Mouse (Mus musculus) cerebellum, postnatal 25 days (tissue): Measurements from ENCODE around the gene Olfr155.
A peak's percentile ranks its signal among the peaks of the same experiment; 100 is the strongest.

Experiments
- DNase-seq, 2 experiments: peaks; one replicate each; pipeline ENCODE4 v3.0.0; 2021; ENCODE audit warnings: mixed read lengths in 2 of 2

Olfr155 gene

GRCm38 (mm10) chr4:43851265-43851664, at the start of gene Olfr155:
Gene Olfr155 (plus strand): TSS chr4:43851565.
- no peak for DNase-seq

- no peak for DNase-seq
These were observed 28.3 kb upstream of the Olfr155 start for GRCm38 (mm10) chr4:43822896-43823550.

- DNase-seq: peak in 1 of 2 experiments; percentile 4
These were observed 27.5 kb upstream of the Olfr155 start, which contains the start of gene Olfr156 for GRCm38 (mm10) chr4:43823845-43824337. Gene Olfr156 (minus strand): TSS chr4:43823895.

GRCm38 (mm10) chr4:43828806-43829205, 22.6 kb upstream of the Olfr155 start:
- DNase-seq: no peak

GRCm38 (mm10) chr4:43832031-43832430, 19.3 kb upstream of the Olfr155 start:
- no peak for DNase-seq

- DNase-seq: no peak
These were observed 17.6 kb upstream of the Olfr155 start for GRCm38 (mm10) chr4:43833752-43834151.

- no peak for DNase-seq
These were observed 16.6 kb upstream of the Olfr155 start for GRCm38 (mm10) chr4:43834749-43835148.

- no peak for DNase-seq
These were observed 13.0 kb upstream of the Olfr155 start for GRCm38 (mm10) chr4:43838326-43838725.

GRCm38 (mm10) chr4:43840101-43840500, 11.3 kb upstream of the Olfr155 start, which contains the start of gene Olfr157:
Gene Olfr157 (minus strand): TSS chr4:43840201.
- no peak for DNase-seq

GRCm38 (mm10) chr4:43854101-43854500, 2.7 kb downstream of the Olfr155 start:
- DNase-seq: no peak

- DNase-seq: no peak
These were observed 8.5 kb downstream of the Olfr155 start for GRCm38 (mm10) chr4:43859886-43860285.

GRCm38 (mm10) chr4:43860744-43861519, 9.6 kb downstream of the Olfr155 start:
- DNase-seq: peak; percentile 73 to 85

- DNase-seq: no peak
These were observed 11.9 kb downstream of the Olfr155 start for GRCm38 (mm10) chr4:43863298-43863697.

GRCm38 (mm10) chr4:43869821-43870220, 18.5 kb downstream of the Olfr155 start:
- no peak for DNase-seq

GRCm38 (mm10) chr4:43874501-43874900, 23.1 kb downstream of the Olfr155 start:
- DNase-seq: no peak

- DNase-seq: peak; percentile 89 to 92
These were observed 24.0 kb downstream of the Olfr155 start, which contains the start of gene Reck for GRCm38 (mm10) chr4:43875160-43875918. Gene Reck (plus strand): TSS chr4:43875530.

GRCm38 (mm10) chr4:43875919-43876411, 24.6 kb downstream of the Olfr155 start:
- peak; percentile 47 to 49 for DNase-seq

- no peak for DNase-seq
These were observed 25.9 kb downstream of the Olfr155 start for GRCm38 (mm10) chr4:43877230-43877629.

GRCm38 (mm10) chr4:43878121-43878776, 26.9 kb downstream of the Olfr155 start:
- no peak for DNase-seq

GRCm38 (mm10) chr4:43879566-43879965, 28.2 kb downstream of the Olfr155 start:
- no peak for DNase-seq

GRCm38 (mm10) chr4:43884196-43884595, 32.8 kb downstream of the Olfr155 start:
- no peak for DNase-seq

- no peak for DNase-seq
These were observed 39.9 kb downstream of the Olfr155 start for GRCm38 (mm10) chr4:43891247-43891646.
